Mouse (Mus musculus) forebrain, embryonic 10.5 days (tissue): ENCODE data around the gene Rfng. TPM values are rescaled to one million over a fixed set of nuclear protein-coding genes. Genes with fewer than 3 reads are reported as not detected.
"Not testable (repeated sequence)": the region's sequence is repeated elsewhere in the genome, so short reads cannot be mapped to it uniquely, and the experiment has no call there.

Source experiments
- DNase-seq: peaks from one replicate; pipeline ENCODE4 v3.0.0-alpha.2; 2017; ENCODE audit warnings: low spot score; ENCODE audit errors: extremely low spot score
- H3K27ac ChIP-seq: fragments of 300-500 bp; sonication (generic); 2 replicates; pipeline ENCODE4 v1.5.1; 2016; ENCODE audit warnings: mild to moderate bottlenecking
- H3K27me3 ChIP-seq: fragments of 300-500 bp; sonication (generic); 2 replicates; pipeline ENCODE4 v1.6.1; 2016; ENCODE audit warnings: mild to moderate bottlenecking; ENCODE audit not compliant: poor library complexity, severe bottlenecking
- H3K36me3 ChIP-seq: fragments of 300-500 bp; sonication (generic); replicated peaks from 2 replicates; pipeline ENCODE4 v1.6.1; 2016; ENCODE audit warnings: mild to moderate bottlenecking, moderate library complexity
- H3K4me1 ChIP-seq: fragments of 300-500 bp; sonication (generic); 2 replicates; pipeline ENCODE4 v1.6.1; 2016
- H3K4me3 ChIP-seq: fragments of 300-500 bp; sonication (generic); 2 replicates; pipeline ENCODE4 v1.5.1; 2016; ENCODE audit warnings: mild to moderate bottlenecking, moderate library complexity
- H3K9me3 ChIP-seq: fragments of 300-500 bp; sonication (generic); 2 replicates; pipeline ENCODE4 v1.6.1; 2016; ENCODE audit warnings: mild to moderate bottlenecking, moderate library complexity
- WGBS: fragments of 180-500 bp; shearing (Covaris S2); methylation state at CpG from one replicate; pipeline ENCODE4 v1.1.7; 2016; 5-methylcytosine and 5-hydroxymethylcytosine counted together
- polyA plus RNA-seq: library from polyadenylated mRNA; unstranded; fragments of >200 nt; fragmentation: Nextera tagmentation; extraction: Ambion mirVana; gene quantifications from 2 replicates; pipeline ENCODE4 v1.2.1, GENCODE M21; 2016

The Rfng gene
- polyA plus RNA-seq, result 39.1 and 43.3 TPM in 2 replicates

GRCm38 (mm10) chr11:120784064-120784791 lies at the start of gene Rfng, which contains the start of gene Gps1:
Gene Rfng, minus strand, starts transcription at chr11:120784207.
Gene Gps1, plus strand, starts transcription at chr11:120784272.
- peak; percentile 84 for DNase-seq

GRCm38 (mm10) chr11:120832962-120833361 lies 49.0 kb upstream of the Rfng start:
- WGBS, result 92% methylated on average over 5 of the region's 5 CpGs
- Histone ChIP-seq H3K36me3 (peaks cover 17% of the 10 kb centered on the region; the same call in 1 of the 2 replicates), H3K27ac (peak overlapping the region; percentile 75), H3K4me1 (peaks cover 44% of the 10 kb centered on the region)
- not testable (repeated sequence) for H3K4me3 ChIP-seq, DNase-seq, H3K27me3 ChIP-seq, H3K9me3 ChIP-seq

More at GRCm38 (mm10) chr11:120784064-120784791, at the start of gene Rfng, which contains the start of gene Gps1:
- Histone ChIP-seq H3K27me3 (peaks cover 14% of the 10 kb centered on the region), H3K36me3 (peaks cover 68% of the 10 kb centered on the region), H3K27ac (peak within 1 kb of the TSS; percentile 89), H3K4me1 (peaks cover 31% of the 10 kb centered on the region), H3K4me3 (peak within 1 kb of the TSS; percentile 99), H3K9me3 (no peaks in the 10 kb centered on the region)
- under 1% methylated on average over 86 of the region's 107 CpGs for WGBS

GRCm38 (mm10) chr11:120831659-120832440 lies 47.8 kb upstream of the Rfng start:
- no peaks in the 10 kb centered on the region for H3K27me3 ChIP-seq
- H3K9me3 ChIP-seq, result no peaks in the 10 kb centered on the region
- H3K27ac ChIP-seq, result peak overlapping the region; percentile 26; the same call in 1 of the 2 replicates
- H3K4me3 ChIP-seq, result no peak overlapping the region; the same call in 1 of the 2 replicates
- 78% methylated on average over 3 of the region's 3 CpGs for WGBS
- no peak for DNase-seq
- peaks cover 52% of the 10 kb centered on the region for H3K4me1 ChIP-seq
- peaks cover 17% of the 10 kb centered on the region; the same call in 1 of the 2 replicates for H3K36me3 ChIP-seq

GRCm38 (mm10) chr11:120830686-120831085 lies 46.7 kb upstream of the Rfng start:
- peak overlapping the region; percentile 54 for H3K27ac ChIP-seq
- no peaks in the 10 kb centered on the region for H3K27me3 ChIP-seq
- H3K4me1 ChIP-seq, result peaks cover 63% of the 10 kb centered on the region
- 89% methylated on average over 12 of the region's 12 CpGs for WGBS
- DNase-seq, result no peak
- H3K9me3 ChIP-seq, result no peaks in the 10 kb centered on the region
- no peak overlapping the region for H3K4me3 ChIP-seq
- H3K36me3 ChIP-seq, result peaks cover 26% of the 10 kb centered on the region

- Histone ChIP-seq H3K9me3 (no peaks in the 10 kb centered on the region), H3K36me3 (peaks cover 27% of the 10 kb centered on the region), H3K27ac (peak overlapping the region; percentile 54), H3K4me3 (no peak overlapping the region), H3K4me1 (peaks cover 68% of the 10 kb centered on the region), H3K27me3 (no peaks in the 10 kb centered on the region)
- no peak for DNase-seq
- 89% methylated on average over 10 of the region's 10 CpGs for WGBS
These were observed 45.9 kb upstream of the Rfng start for GRCm38 (mm10) chr11:120829757-120830532.

- no peaks in the 10 kb centered on the region for H3K9me3 ChIP-seq
- no peaks in the 10 kb centered on the region for H3K27me3 ChIP-seq
- no peak for DNase-seq
- 75% methylated on average over 4 of the region's 4 CpGs for WGBS
- H3K27ac ChIP-seq, result peak overlapping the region; percentile 99
- no peak overlapping the region for H3K4me3 ChIP-seq
- peaks cover 27% of the 10 kb centered on the region for H3K36me3 ChIP-seq
- H3K4me1 ChIP-seq, result peaks cover 57% of the 10 kb centered on the region
These were observed 44.4 kb upstream of the Rfng start for GRCm38 (mm10) chr11:120828416-120828815.

GRCm38 (mm10) chr11:120826016-120826953 lies 42.3 kb upstream of the Rfng start:
- Histone ChIP-seq H3K4me1 (peaks cover 62% of the 10 kb centered on the region), H3K9me3 (no peaks in the 10 kb centered on the region), H3K36me3 (peaks cover 39% of the 10 kb centered on the region), H3K4me3 (peak overlapping the region; percentile 94; the same call in 1 of the 2 replicates), H3K27me3 (no peaks in the 10 kb centered on the region), H3K27ac (peak overlapping the region; percentile 99)
- DNase-seq, result no peak
- 86% methylated on average over 8 of the region's 8 CpGs for WGBS

GRCm38 (mm10) chr11:120825289-120825863 lies 41.4 kb upstream of the Rfng start:
- Histone ChIP-seq H3K27ac (peak overlapping the region; percentile 99), H3K9me3 (no peaks in the 10 kb centered on the region), H3K36me3 (peaks cover 40% of the 10 kb centered on the region), H3K4me1 (peaks cover 63% of the 10 kb centered on the region), H3K27me3 (no peaks in the 10 kb centered on the region), H3K4me3 (peak overlapping the region; percentile 94)
- no peak for DNase-seq
- WGBS, result 53% methylated on average over 4 of the region's 4 CpGs

- WGBS, result under 1% methylated on average over 21 of the region's 21 CpGs
- no peaks in the 10 kb centered on the region for H3K27me3 ChIP-seq
- H3K9me3 ChIP-seq, result no peaks in the 10 kb centered on the region
- peaks cover 42% of the 10 kb centered on the region for H3K36me3 ChIP-seq
- H3K4me1 ChIP-seq, result peaks cover 63% of the 10 kb centered on the region
- peak overlapping the region; percentile 99 for H3K27ac ChIP-seq
- no peak for DNase-seq
- H3K4me3 ChIP-seq, result peak overlapping the region; percentile 94
These were observed 40.8 kb upstream of the Rfng start for GRCm38 (mm10) chr11:120824787-120825288.

GRCm38 (mm10) chr11:120823956-120824786 lies 40.2 kb upstream of the Rfng start, which contains the start of gene Fasn:
Gene Fasn, minus strand, starts transcription at chr11:120824547.
- Histone ChIP-seq H3K27ac (peak within 1 kb of the TSS; percentile 99), H3K9me3 (no peaks in the 10 kb centered on the region), H3K36me3 (peaks cover 49% of the 10 kb centered on the region), H3K4me3 (peak within 1 kb of the TSS; percentile 94), H3K4me1 (peaks cover 63% of the 10 kb centered on the region), H3K27me3 (no peaks in the 10 kb centered on the region)
- DNase-seq, result peak; percentile 99
- under 1% methylated on average over 109 of the region's 109 CpGs for WGBS
